Mouse (Mus musculus): Measurements from ENCODE around the gene Klhdc9. TPM values are rescaled to one million over a fixed set of nuclear protein-coding genes. Genes with fewer than 3 reads are reported as not detected.

The Klhdc9 gene
- polyA plus RNA-seq (2012; ENCODE audit: insufficient read depth, low replicate concordance): not detected in 2 replicates

GRCm38 (mm10) chr1:171360656-171361055, at the start of gene Klhdc9:
Gene Klhdc9, minus strand, starts transcription at chr1:171360798.
- H3K9me3 ChIP-seq: no peaks in the 10 kb centered on the region
- H3K36me3 ChIP-seq (replicated peaks; ENCODE audit: low read length): peaks cover 44% of the 10 kb centered on the region
- H3K27me3 ChIP-seq (replicated peaks): peaks cover 3% of the 10 kb centered on the region
- no peak for TF ChIP-seq GATA1 (IDR thresholded peaks at IDR 0.05; ENCODE audit: borderline replicate concordance, low read length)
- peaks cover 18% of the 10 kb centered on the region for H3K4me1 ChIP-seq
- peak within 1 kb of the TSS; percentile 86 for H3K4me3 ChIP-seq (replicated peaks)

DNA sequence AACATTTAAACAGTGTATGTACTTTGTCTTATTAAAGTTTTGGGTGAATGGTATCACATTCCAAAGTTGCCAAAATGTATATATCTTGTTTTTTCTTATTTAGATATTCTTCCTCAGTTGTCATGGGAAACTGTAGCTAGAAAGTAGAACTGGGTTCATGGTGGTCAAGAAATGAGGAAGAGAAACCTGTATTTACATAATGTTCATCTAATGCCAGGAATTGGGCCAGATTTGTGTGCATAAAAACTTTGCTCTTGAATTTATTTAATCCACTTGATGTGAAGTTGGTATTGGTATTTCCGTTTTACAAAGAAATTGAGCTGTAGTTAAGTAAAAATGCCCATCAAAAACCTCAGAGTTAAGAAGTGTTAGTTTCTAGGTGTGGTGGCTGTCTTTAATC, 49.6 kb upstream of the Klhdc9 start:
- Histone ChIP-seq H3K9me3 (no peaks in the 10 kb centered on the region), H3K4me3 (replicated peaks) (no peak overlapping the region), H3K4me1 (peaks cover 29% of the 10 kb centered on the region), H3K27me3 (replicated peaks) (peaks cover 2% of the 10 kb centered on the region), H3K36me3 (replicated peaks; ENCODE audit: low read length) (peaks cover 46% of the 10 kb centered on the region)
- TF ChIP-seq FLI1 (IDR thresholded peaks at IDR 0.05; ENCODE audit: low read length): no peak
- no peak for TF ChIP-seq GATA1 (IDR thresholded peaks at IDR 0.05; ENCODE audit: borderline replicate concordance, low read length)

DNA sequence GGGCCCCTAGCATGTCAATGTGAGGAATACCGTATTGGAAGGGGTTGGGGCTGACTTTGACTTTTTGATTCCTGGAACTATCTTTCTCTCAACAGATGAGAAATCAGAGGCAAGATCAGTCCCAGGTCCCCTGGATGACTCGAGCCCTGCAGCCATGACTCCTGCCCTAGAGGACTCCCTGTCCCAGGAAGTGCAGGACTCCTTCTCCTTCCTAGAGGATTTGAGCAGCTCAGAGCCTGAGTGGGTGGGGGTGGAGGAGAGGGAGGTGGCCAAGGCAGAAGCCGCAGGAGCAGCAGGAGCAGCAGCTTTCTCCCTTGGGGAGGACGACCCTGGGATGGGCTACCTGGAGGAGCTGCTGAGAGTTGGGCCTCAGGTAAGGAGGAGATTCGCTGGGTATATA, 46.7 kb upstream of the Klhdc9 start:
- H3K4me3 ChIP-seq (replicated peaks): no peak overlapping the region
- H3K9me3 ChIP-seq: no peaks in the 10 kb centered on the region
- peaks cover 2% of the 10 kb centered on the region for H3K27me3 ChIP-seq (replicated peaks)
- TF ChIP-seq GATA1 (IDR thresholded peaks at IDR 0.05; ENCODE audit: borderline replicate concordance, low read length) (no peak), FLI1 (IDR thresholded peaks at IDR 0.05; ENCODE audit: low read length) (no peak)
- H3K4me1 ChIP-seq: peaks cover 7% of the 10 kb centered on the region
- H3K36me3 ChIP-seq (replicated peaks; ENCODE audit: low read length): peaks cover 58% of the 10 kb centered on the region

DNA sequence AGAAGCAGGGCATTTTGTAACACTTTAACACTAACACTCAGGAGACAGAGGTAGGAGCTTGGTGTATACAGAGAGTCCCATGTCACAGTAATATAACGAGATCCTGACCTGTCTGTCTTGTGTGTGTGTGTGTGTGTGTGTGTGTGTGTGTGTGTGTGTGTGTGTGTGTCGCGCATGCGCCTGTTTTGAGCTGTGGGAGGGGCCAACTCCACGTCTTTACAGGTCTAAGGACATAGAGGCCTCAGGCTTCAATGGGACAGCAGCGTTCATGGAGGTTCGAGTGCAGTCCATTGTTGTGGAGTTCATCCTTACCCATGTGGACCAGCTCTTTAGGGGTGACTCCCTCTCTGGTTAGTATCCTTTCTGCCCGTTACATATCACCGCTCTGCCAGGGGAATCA, 42.4 kb upstream of the Klhdc9 start:
- H3K9me3 ChIP-seq: no peaks in the 10 kb centered on the region

DNA sequence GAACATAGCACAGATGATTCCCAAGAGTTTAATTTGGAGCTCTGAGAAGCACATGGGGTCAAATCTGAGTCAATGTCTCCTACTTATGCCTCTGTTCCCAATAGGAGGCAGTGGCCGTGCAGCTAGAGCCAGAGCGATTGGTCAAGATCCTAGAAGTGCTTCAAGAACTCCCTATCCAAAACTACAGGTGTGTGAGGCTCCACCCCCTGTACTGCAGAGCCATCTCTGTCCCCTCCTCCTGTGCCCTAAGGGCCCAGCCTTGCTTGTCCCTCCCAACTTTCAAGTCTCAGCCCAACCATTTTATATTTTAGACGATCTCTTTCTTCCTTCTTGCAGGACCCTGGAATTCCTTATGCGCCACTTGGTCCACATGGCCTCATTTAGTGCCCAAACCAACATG, 41.2 kb upstream of the Klhdc9 start:
- TF ChIP-seq GATA1 (IDR thresholded peaks at IDR 0.05; ENCODE audit: borderline replicate concordance, low read length) (no peak), FLI1 (IDR thresholded peaks at IDR 0.05; ENCODE audit: low read length) (no peak)
- Histone ChIP-seq H3K4me3 (replicated peaks) (no peak overlapping the region), H3K4me1 (peaks cover 11% of the 10 kb centered on the region), H3K9me3 (no peaks in the 10 kb centered on the region), H3K27me3 (replicated peaks) (no peaks in the 10 kb centered on the region), H3K36me3 (replicated peaks; ENCODE audit: low read length) (peaks cover 77% of the 10 kb centered on the region)

More for the DNA sequence above, 42.4 kb upstream of the Klhdc9 start:
- H3K4me1 ChIP-seq: peaks cover 10% of the 10 kb centered on the region
- H3K4me3 ChIP-seq (replicated peaks): no peak overlapping the region
- peaks cover 82% of the 10 kb centered on the region for H3K36me3 ChIP-seq (replicated peaks; ENCODE audit: low read length)
- no peaks in the 10 kb centered on the region for H3K27me3 ChIP-seq (replicated peaks)
- no peak for TF ChIP-seq FLI1 (IDR thresholded peaks at IDR 0.05; ENCODE audit: low read length)
- TF ChIP-seq GATA1 (IDR thresholded peaks at IDR 0.05; ENCODE audit: borderline replicate concordance, low read length): no peak

GRCm38 (mm10) chr1:171390101-171390500, 29.5 kb upstream of the Klhdc9 start:
- Histone ChIP-seq H3K27me3 (replicated peaks) (peaks cover 8% of the 10 kb centered on the region), H3K36me3 (replicated peaks; ENCODE audit: low read length) (peaks cover 24% of the 10 kb centered on the region), H3K4me3 (replicated peaks) (peak overlapping the region; percentile 92), H3K9me3 (no peaks in the 10 kb centered on the region), H3K4me1 (peaks cover 60% of the 10 kb centered on the region)
- no peak for TF ChIP-seq FLI1 (IDR thresholded peaks at IDR 0.05; ENCODE audit: low read length)
- TF ChIP-seq GATA1 (IDR thresholded peaks at IDR 0.05; ENCODE audit: borderline replicate concordance, low read length): no peak

DNA sequence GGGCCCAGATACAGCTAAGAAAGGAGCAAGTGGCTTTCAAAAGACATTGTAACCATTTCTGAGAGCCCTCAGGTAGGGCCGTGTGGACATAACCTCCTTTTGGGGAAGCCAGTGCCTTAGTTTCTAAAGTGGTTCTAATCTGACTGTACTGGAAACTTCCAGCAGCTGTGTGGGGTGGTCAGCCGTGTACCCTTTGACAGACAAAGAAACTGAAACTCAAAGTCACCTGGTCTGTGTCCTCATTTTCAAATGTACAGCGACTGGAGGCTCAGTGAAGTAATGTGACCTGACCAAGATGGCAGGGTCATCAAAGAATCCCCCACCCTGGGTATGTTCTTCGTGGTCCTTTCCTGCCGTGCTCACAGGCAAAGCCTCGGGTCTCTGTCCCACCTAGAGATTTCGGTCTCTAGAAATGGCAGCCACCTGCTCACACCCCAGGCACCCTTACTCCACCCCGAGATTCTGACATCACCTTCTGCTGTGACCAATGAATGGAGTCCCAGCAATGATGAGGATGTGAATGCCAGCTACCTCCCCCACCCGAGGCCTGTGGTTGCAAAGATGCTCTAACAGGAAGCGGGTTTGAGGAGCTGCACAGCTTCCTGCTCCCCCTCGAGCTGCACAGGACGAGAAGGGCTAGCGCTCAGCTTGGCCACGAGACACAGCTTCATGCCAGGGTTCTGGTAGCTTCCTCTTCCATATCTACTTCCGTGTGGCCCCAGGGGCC, 27.9 kb upstream of the Klhdc9 start, which contains the start of gene Arhgap30:
Arhgap30 (plus strand) TSS at position 579 of the 727 bp plus-strand sequence.
- Histone ChIP-seq H3K4me1 (peaks cover 75% of the 10 kb centered on the region), H3K9me3 (no peaks in the 10 kb centered on the region), H3K27me3 (replicated peaks) (peaks cover 19% of the 10 kb centered on the region), H3K36me3 (replicated peaks; ENCODE audit: low read length) (peaks cover 11% of the 10 kb centered on the region), H3K4me3 (replicated peaks) (peak within 1 kb of the TSS; percentile 92)
- 0 out of 2 replicates have a peak, but pooled peaks have one; percentile 26 for TF ChIP-seq FLI1 (IDR thresholded peaks at IDR 0.05; ENCODE audit: low read length)
- no peak for TF ChIP-seq GATA1 (IDR thresholded peaks at IDR 0.05; ENCODE audit: borderline replicate concordance, low read length)

DNA sequence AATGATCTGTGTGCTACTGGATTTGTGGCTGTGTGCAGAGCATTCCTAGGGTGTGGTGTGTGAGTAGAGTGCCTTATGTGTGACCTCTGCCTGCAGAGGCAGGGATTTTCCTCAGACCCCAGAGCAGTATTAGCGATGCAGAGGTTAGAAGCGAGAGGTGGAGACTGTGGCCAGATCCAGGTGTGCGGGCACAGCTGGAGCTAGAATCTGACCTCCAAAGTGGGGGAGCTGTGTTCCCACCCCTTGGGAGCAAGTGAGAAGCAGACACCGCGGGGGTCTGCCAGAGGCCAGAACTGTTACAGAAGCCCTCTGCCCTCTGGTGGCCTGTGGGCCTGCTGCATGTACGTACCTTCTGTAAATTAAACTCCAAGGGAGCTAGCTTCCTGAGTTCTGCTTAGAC, 26.5 kb upstream of the Klhdc9 start:
- no peaks in the 10 kb centered on the region for H3K36me3 ChIP-seq (replicated peaks; ENCODE audit: low read length)
- TF ChIP-seq FLI1 (IDR thresholded peaks at IDR 0.05; ENCODE audit: low read length) (no peak), GATA1 (IDR thresholded peaks at IDR 0.05; ENCODE audit: borderline replicate concordance, low read length) (no peak)
- no peaks in the 10 kb centered on the region for H3K9me3 ChIP-seq
- peaks cover 28% of the 10 kb centered on the region for H3K27me3 ChIP-seq (replicated peaks)
- H3K4me1 ChIP-seq: peaks cover 77% of the 10 kb centered on the region
- H3K4me3 ChIP-seq (replicated peaks): no peak overlapping the region

GRCm38 (mm10) chr1:171385171-171385570, 24.6 kb upstream of the Klhdc9 start:
- no peaks in the 10 kb centered on the region for H3K36me3 ChIP-seq (replicated peaks; ENCODE audit: low read length)
- H3K9me3 ChIP-seq: no peaks in the 10 kb centered on the region
- H3K4me3 ChIP-seq (replicated peaks): peak overlapping the region; percentile 7
- peaks cover 72% of the 10 kb centered on the region for H3K4me1 ChIP-seq
- H3K27me3 ChIP-seq (replicated peaks): peaks cover 32% of the 10 kb centered on the region
- TF ChIP-seq GATA1 (IDR thresholded peaks at IDR 0.05; ENCODE audit: borderline replicate concordance, low read length) (no peak), FLI1 (IDR thresholded peaks at IDR 0.05; ENCODE audit: low read length) (no peak)

GRCm38 (mm10) chr1:171384361-171384760, 23.8 kb upstream of the Klhdc9 start:
- TF ChIP-seq FLI1 (IDR thresholded peaks at IDR 0.05; ENCODE audit: low read length) (no peak), GATA1 (IDR thresholded peaks at IDR 0.05; ENCODE audit: borderline replicate concordance, low read length) (no peak)
- no peaks in the 10 kb centered on the region for H3K9me3 ChIP-seq
- no peak overlapping the region for H3K4me3 ChIP-seq (replicated peaks)
- peaks cover 72% of the 10 kb centered on the region for H3K4me1 ChIP-seq
- peaks cover 34% of the 10 kb centered on the region for H3K27me3 ChIP-seq (replicated peaks)
- H3K36me3 ChIP-seq (replicated peaks; ENCODE audit: low read length): no peaks in the 10 kb centered on the region

Measured in megakaryocyte, embryonic 14.5 days (primary cell).